Comparison of ENCODE assay signal across 24 mouse cellular contexts in genomic region chr19:57472169-57472568, GRCm38 (mm10).
"Had no signal": no experiment of that assay in that cellular context is flagged by ENCODE, and none has a peak within 500 bp of the region (broad histone marks: within the 10 kb centered on the region; RNA-seq: fewer than 3 reads in every experiment).

No protein-coding gene starts in this region.

- DNase-seq: kidney, postnatal 10 days; kidney, postnatal 36 days; left cerebral cortex, postnatal 4 days; liver, postnatal 0 days; lung, postnatal 10 days; lung, postnatal 36 days; right cerebral cortex, adult 18-20 months; right cerebral cortex, postnatal 14 days; right cerebral cortex, postnatal 4 days; thymus, adult 2 months; thymus, postnatal 14 days; thymus, postnatal 4 days had no signal

- H3K27ac ChIP-seq: kidney, embryonic 15.5 days; limb, embryonic 12.5 days; limb, embryonic 15.5 days; liver, embryonic 14.5 days; lung, embryonic 15.5 days; midbrain, embryonic 10.5 days; neural tube, embryonic 12.5 days; neural tube, embryonic 15.5 days; stomach, postnatal 0 days had no signal

- H3K4me3 ChIP-seq: kidney, embryonic 15.5 days; limb, embryonic 12.5 days; limb, embryonic 15.5 days; lung, embryonic 15.5 days; megakaryocyte, embryonic 14.5 days; midbrain, embryonic 10.5 days; midbrain, embryonic 15.5 days; neural tube, embryonic 12.5 days; neural tube, embryonic 15.5 days had no signal

- ATAC-seq: liver, postnatal 0 days; midbrain, embryonic 15.5 days had no signal

- H3K9ac ChIP-seq: kidney, embryonic 15.5 days; limb, embryonic 12.5 days; limb, embryonic 15.5 days; liver, embryonic 14.5 days; liver, postnatal 0 days; lung, embryonic 15.5 days; midbrain, embryonic 15.5 days; neural tube, embryonic 12.5 days; neural tube, embryonic 15.5 days had no signal

- H3K4me2 ChIP-seq: kidney, embryonic 15.5 days; limb, embryonic 12.5 days; limb, embryonic 15.5 days; liver, embryonic 11.5 days; lung, embryonic 15.5 days; midbrain, embryonic 15.5 days; neural tube, embryonic 12.5 days; neural tube, embryonic 15.5 days had no signal

- H3K27me3 ChIP-seq: kidney, embryonic 15.5 days; limb, embryonic 12.5 days; limb, embryonic 15.5 days; lung, embryonic 15.5 days; megakaryocyte, embryonic 14.5 days; midbrain, embryonic 15.5 days; neural tube, embryonic 12.5 days; neural tube, embryonic 15.5 days had no signal

- H3K4me1 ChIP-seq: midbrain, embryonic 10.5 days had no signal

- H3K9me3 ChIP-seq: kidney, embryonic 15.5 days; limb, embryonic 15.5 days; lung, embryonic 15.5 days; megakaryocyte, embryonic 14.5 days; midbrain, embryonic 15.5 days; neural tube, embryonic 12.5 days; neural tube, embryonic 15.5 days had no signal

- H3K36me3 ChIP-seq: midbrain, embryonic 15.5 days had no signal
